Mouse (Mus musculus): ENCODE measurements around the gene Olfr1457.

The Olfr1457 gene

GRCm38 (mm10) chr19:13097791-13098190 lies at the start of gene Olfr1457:
TSS of gene Olfr1457 (minus strand) at chr19:13097891.
- DNase-seq (ENCODE audit: low spot score in 2 of 2) = no peak

GRCm38 (mm10) chr19:13106675-13107074 lies 9.0 kb upstream of the Olfr1457 start, which contains the start of gene Olfr1458:
TSS of gene Olfr1458 (minus strand) at chr19:13106775.
- no peak for DNase-seq (ENCODE audit: low spot score in 2 of 2)

GRCm38 (mm10) chr19:13093908-13094307 lies 3.8 kb downstream of the Olfr1457 start:
- DNase-seq (ENCODE audit: low spot score in 2 of 2) = no peak

GRCm38 (mm10) chr19:13060310-13060709 lies 37.4 kb downstream of the Olfr1457 start, which contains the start of gene Olfr1454:
TSS of gene Olfr1454 (plus strand) at chr19:13060610.
- DNase-seq (ENCODE audit: low spot score in 2 of 2) = no peak

Data from right cerebral cortex, postnatal 10 days (tissue).